ENCODE assay signal across 20 mouse cellular contexts in the genomic region with DNA sequence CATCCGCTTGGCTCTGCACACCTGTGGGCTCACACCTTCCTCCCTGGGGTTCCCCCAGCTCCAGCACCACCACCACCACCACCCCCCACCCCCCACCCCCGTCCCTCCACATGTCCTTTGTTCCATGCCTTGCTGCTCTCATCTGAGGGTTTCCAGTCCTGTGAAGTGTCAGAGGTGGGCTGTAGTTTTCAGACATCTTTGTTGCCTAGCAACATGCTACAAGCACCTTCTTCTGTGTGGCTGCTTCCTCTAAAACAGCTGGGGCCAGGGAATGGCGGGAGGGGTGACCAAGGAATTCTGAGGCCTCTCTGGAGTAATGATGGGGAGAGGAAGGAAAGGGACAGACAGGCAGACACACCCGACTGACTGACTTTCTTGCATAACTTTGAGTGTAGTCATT.
DNase-seq lines count a peak whose midpoint lies in the region; ATAC-seq and TF ChIP-seq lines count a peak whose summit lies in the region.
"Had no signal": no experiment of that assay in that cellular context is flagged by ENCODE, and none has a peak within 500 bp of the region (broad histone marks: within the 10 kb centered on the region; RNA-seq: fewer than 3 reads in every experiment).

No protein-coding gene starts in this region.

- H3K36me3 ChIP-seq in hindbrain, embryonic 10.5 days = no peaks in the 10 kb centered on the region
- H3K36me3 ChIP-seq in hindbrain, embryonic 14.5 days (replicated peaks; ENCODE audit: control insufficient read depth, insufficient read depth) = no peaks in the 10 kb centered on the region
- H3K36me3 ChIP-seq in embryonic facial prominence, embryonic 10.5 days (replicated peaks) = no peaks in the 10 kb centered on the region
- no peaks in the 10 kb centered on the region for H3K36me3 ChIP-seq in midbrain, embryonic 14.5 days (ENCODE audit: control insufficient read depth, insufficient read depth, low read length)
- no peaks in the 10 kb centered on the region for H3K36me3 ChIP-seq in kidney, adult 2 months (ENCODE audit: control insufficient read depth, insufficient read depth, low read length)
- H3K36me3 ChIP-seq: heart, embryonic 13.5 days; lung, embryonic 15.5 days had no signal

- no peak for ATAC-seq in hindbrain, embryonic 14.5 days (ENCODE audit: low FRiP score)
- ATAC-seq in midbrain, embryonic 14.5 days (ENCODE audit: low FRiP score, low TSS enrichment) = no peak
- ATAC-seq: CD4-positive, CD25-positive, alpha-beta regulatory T cell, adult 4 months; intestine, postnatal 0 days; Patski had no signal

- H3K4me2 ChIP-seq in hindbrain, embryonic 14.5 days (replicated peaks) = no peak overlapping the region
- no peak overlapping the region for H3K4me2 ChIP-seq in midbrain, embryonic 14.5 days (ENCODE audit: low read length)
- H3K4me2 ChIP-seq: heart, embryonic 13.5 days; lung, embryonic 15.5 days had no signal

- H3K27me3 ChIP-seq in hindbrain, embryonic 10.5 days (ENCODE audit: insufficient read depth, poor library complexity, severe bottlenecking) = no peaks in the 10 kb centered on the region
- no peaks in the 10 kb centered on the region for H3K27me3 ChIP-seq in hindbrain, embryonic 14.5 days (ENCODE audit: control insufficient read depth, insufficient read depth, low read length)
- no peaks in the 10 kb centered on the region for H3K27me3 ChIP-seq in embryonic facial prominence, embryonic 10.5 days (replicated peaks; ENCODE audit: low read depth, poor library complexity, severe bottlenecking)
- no peaks in the 10 kb centered on the region for H3K27me3 ChIP-seq in midbrain, embryonic 14.5 days (ENCODE audit: control insufficient read depth, insufficient read depth, low read length)
- H3K27me3 ChIP-seq in kidney, adult 2 months (replicated peaks; ENCODE audit: control insufficient read depth, insufficient read depth, low read length) = no peaks in the 10 kb centered on the region
- H3K27me3 ChIP-seq: lung, embryonic 15.5 days had no signal

- peak overlapping the region; percentile 82 for H3K27ac ChIP-seq in hindbrain, embryonic 10.5 days
- H3K27ac ChIP-seq in hindbrain, embryonic 14.5 days = no peak overlapping the region
- 0 out of 2 replicates have a peak overlapping the region, but pooled peaks have one; percentile 49 for H3K27ac ChIP-seq in embryonic facial prominence, embryonic 10.5 days (replicated peaks)
- peak overlapping the region; percentile 65; the same call in 1 of the 2 replicates for H3K27ac ChIP-seq in midbrain, embryonic 14.5 days (replicated peaks; ENCODE audit: low read depth, low read length)
- H3K27ac ChIP-seq in kidney, adult 2 months (ENCODE audit: insufficient read depth, low read depth, low read length) = no peak overlapping the region
- H3K27ac ChIP-seq: heart, embryonic 13.5 days; liver, embryonic 14.5 days; lung, embryonic 15.5 days; macrophage had no signal

- no peak overlapping the region for H3K9ac ChIP-seq in hindbrain, embryonic 14.5 days
- H3K9ac ChIP-seq in midbrain, embryonic 14.5 days (replicated peaks; ENCODE audit: low read length) = no peak overlapping the region
- H3K9ac ChIP-seq: heart, embryonic 13.5 days; liver, embryonic 14.5 days; lung, embryonic 15.5 days had no signal

- DNase-seq in hindbrain, embryonic 10.5 days (ENCODE audit: low spot score) = no peak
- DNase-seq in hindbrain, embryonic 14.5 days (ENCODE audit: low spot score) = no peak
- peak; percentile 59 for DNase-seq in 3T3-L1 (ENCODE audit: low read depth, low spot score)
- no peak for DNase-seq in embryonic facial prominence, embryonic 10.5 days (ENCODE audit: low spot score)
- DNase-seq in midbrain, embryonic 14.5 days = peak; percentile 62
- no peak for DNase-seq in lung, postnatal 4 days
- DNase-seq in kidney, adult 2 months = no peak
- DNase-seq: adrenal gland, postnatal 10 days; cerebellum, postnatal 10 days; gastrocnemius, postnatal 10 days; heart, adult 11 months; heart, postnatal 36 days; retina, postnatal 1 day had no signal

- TF ChIP-seq CTCF in kidney, adult 2 months (conservative IDR thresholded peaks at IDR 0.05; ENCODE audit: insufficient read depth, insufficient read length, low read depth, low read length) = no peak

- WGBS in hindbrain, embryonic 10.5 days = 60% methylated on average over 4 of the region's 4 CpGs
- WGBS in hindbrain, embryonic 14.5 days = 40% methylated on average over 4 of the region's 4 CpGs
- WGBS in embryonic facial prominence, embryonic 10.5 days = 51% methylated on average over 4 of the region's 4 CpGs
- 48% methylated on average over 4 of the region's 4 CpGs for WGBS in midbrain, embryonic 14.5 days
- 63% methylated on average over 4 of the region's 4 CpGs for WGBS in kidney, adult 2 months

- no peak overlapping the region for H3K4me3 ChIP-seq in hindbrain, embryonic 10.5 days
- no peak overlapping the region for H3K4me3 ChIP-seq in hindbrain, embryonic 14.5 days (replicated peaks; ENCODE audit: low read length)
- H3K4me3 ChIP-seq in embryonic facial prominence, embryonic 10.5 days = no peak overlapping the region
- no peak overlapping the region for H3K4me3 ChIP-seq in midbrain, embryonic 14.5 days (replicated peaks; ENCODE audit: low read depth, low read length)
- no peak overlapping the region for H3K4me3 ChIP-seq in kidney, adult 2 months (ENCODE audit: insufficient read depth, low read depth, low read length)
- H3K4me3 ChIP-seq: heart, embryonic 13.5 days; lung, embryonic 15.5 days had no signal

- H3K4me1 ChIP-seq in hindbrain, embryonic 10.5 days (replicated peaks) = peaks cover 75% of the 10 kb centered on the region
- H3K4me1 ChIP-seq in hindbrain, embryonic 14.5 days (replicated peaks; ENCODE audit: control insufficient read depth, insufficient read depth, low read length) = peaks cover 33% of the 10 kb centered on the region
- H3K4me1 ChIP-seq in embryonic facial prominence, embryonic 10.5 days = peaks cover 44% of the 10 kb centered on the region
- H3K4me1 ChIP-seq in midbrain, embryonic 14.5 days (ENCODE audit: control insufficient read depth, insufficient read depth, low read length) = peaks cover 37% of the 10 kb centered on the region
- H3K4me1 ChIP-seq in kidney, adult 2 months (ENCODE audit: control insufficient read depth, insufficient read depth, low read length) = no peaks in the 10 kb centered on the region

- no peaks in the 10 kb centered on the region for H3K9me3 ChIP-seq in hindbrain, embryonic 10.5 days
- H3K9me3 ChIP-seq in hindbrain, embryonic 14.5 days (ENCODE audit: control insufficient read depth, low read length) = no peaks in the 10 kb centered on the region
- H3K9me3 ChIP-seq in embryonic facial prominence, embryonic 10.5 days = no peaks in the 10 kb centered on the region
- H3K9me3 ChIP-seq in midbrain, embryonic 14.5 days (ENCODE audit: control insufficient read depth, low read length) = no peaks in the 10 kb centered on the region
- H3K9me3 ChIP-seq: heart, embryonic 13.5 days; lung, embryonic 15.5 days had no signal

- TF ChIP-seq POLR2A in kidney, adult 2 months (IDR thresholded peaks at IDR 0.05; ENCODE audit: low read depth, low read length) = no peak

Comparison
In these comparisons a context has a peak if more than half of its experiments do, and no peak if none do; other contexts are left out.
1. H3K27ac ChIP-seq: peak in hindbrain, embryonic 10.5 days (single experiment), embryonic facial prominence, embryonic 10.5 days (single experiment) and midbrain, embryonic 14.5 days (single experiment); none in hindbrain, embryonic 14.5 days (single experiment) and kidney, adult 2 months (single experiment).
2. DNase-seq: peak in 3T3-L1 (single experiment) and midbrain, embryonic 14.5 days (single experiment); none in hindbrain, embryonic 10.5 days (single experiment), hindbrain, embryonic 14.5 days (single experiment), embryonic facial prominence, embryonic 10.5 days (single experiment), lung, postnatal 4 days (0 of 2) and kidney, adult 2 months (single experiment).